Mouse (Mus musculus) kidney, embryonic 14.5 days (tissue): ENCODE measurements at regions not wholly inside any gene's neighbourhood (a gene's known extent, or its start where the extent isn't known, plus 50 kb on each side); places are given as distances from the start of the nearest gene placed in this dataset.
A peak's percentile ranks its signal among the peaks of the same experiment; 100 is the strongest.

Experiments
- ATAC-seq: fragments of 200-750 bp; cut with Nextera tagmentation; 2 replicates; pipeline ENCODE4 v1.8.0; 2017; ENCODE audit warnings: moderate number of reproducible peaks, mild to moderate bottlenecking, moderate TSS enrichment, moderate library complexity; ENCODE audit not compliant: low FRiP score, low TSS enrichment
- H3K27ac ChIP-seq: fragments of 300-500 bp; sonication (generic); 2 replicates; pipeline ENCODE4 v1.5.1; 2014; ENCODE audit warnings: low read depth, mild to moderate bottlenecking, low read length, moderate library complexity, mixed read lengths
- H3K27me3 ChIP-seq: fragments of 300-500 bp; sonication (generic); 2 replicates; pipeline ENCODE4 v1.6.1; 2014; ENCODE audit warnings: mild to moderate bottlenecking, low read length; ENCODE audit not compliant: control insufficient read depth, insufficient read depth
- H3K36me3 ChIP-seq: fragments of 300-500 bp; sonication (generic); 2 replicates; pipeline ENCODE4 v1.6.1; 2014; ENCODE audit warnings: low read length, mixed read lengths; ENCODE audit not compliant: control insufficient read depth, insufficient read depth
- H3K4me1 ChIP-seq: fragments of 300-500 bp; sonication (generic); 2 replicates; pipeline ENCODE4 v1.6.1; 2014; ENCODE audit warnings: low read length, mixed read lengths; ENCODE audit not compliant: control insufficient read depth, insufficient read depth
- H3K4me2 ChIP-seq: fragments of 300-500 bp; sonication (generic); replicated peaks from 2 replicates; pipeline ENCODE4 v1.6.1; 2014; ENCODE audit warnings: low read depth, mild to moderate bottlenecking, low read length
- H3K4me3 ChIP-seq: fragments of 300-500 bp; sonication (generic); 2 replicates; pipeline ENCODE4 v1.5.1; 2014; ENCODE audit warnings: mild to moderate bottlenecking, low read length
- H3K9ac ChIP-seq: fragments of 300-500 bp; sonication (generic); 2 replicates; pipeline ENCODE4 v1.6.1; 2014; ENCODE audit warnings: low read depth, mild to moderate bottlenecking, low read length, moderate library complexity
- H3K9me3 ChIP-seq: fragments of 300-500 bp; sonication (generic); 2 replicates; pipeline ENCODE4 v1.6.1; 2016; ENCODE audit warnings: low read length; ENCODE audit not compliant: control insufficient read depth
- WGBS: fragments of 180-500 bp; shearing (Covaris S2); extraction: QIAGEN DNeasy Blood & Tissue Kit; methylation state at CpG from one replicate; pipeline ENCODE4 v1.1.7; 2014; 5-methylcytosine and 5-hydroxymethylcytosine counted together

GRCm38 (mm10) chr10:123997260-123997659 lies 733.5 kb downstream of the Fam19a2 start:
- H3K4me3 ChIP-seq, result no peak overlapping the region
- H3K27me3 ChIP-seq, result no peaks in the 10 kb centered on the region
- H3K9me3 ChIP-seq, result no peaks in the 10 kb centered on the region
- no peaks in the 10 kb centered on the region for H3K4me1 ChIP-seq
- no peak for ATAC-seq
- WGBS, result 80% methylated on average over 5 of the region's 5 CpGs
- H3K9ac ChIP-seq, result no peak overlapping the region
- H3K27ac ChIP-seq, result no peak overlapping the region
- H3K4me2 ChIP-seq, result no peak overlapping the region
- no peaks in the 10 kb centered on the region for H3K36me3 ChIP-seq

GRCm38 (mm10) chr10:123998959-123999358 lies 735.2 kb downstream of the Fam19a2 start:
- Histone ChIP-seq H3K4me2 (no peak overlapping the region), H3K4me1 (no peaks in the 10 kb centered on the region), H3K27me3 (no peaks in the 10 kb centered on the region), H3K9me3 (no peaks in the 10 kb centered on the region), H3K27ac (no peak overlapping the region), H3K4me3 (no peak overlapping the region), H3K9ac (no peak overlapping the region), H3K36me3 (no peaks in the 10 kb centered on the region)
- ATAC-seq, result no peak
- 80% methylated on average over 1 of the region's 1 CpGs for WGBS

- 80% methylated on average over 4 of the region's 4 CpGs for WGBS
- Histone ChIP-seq H3K36me3 (no peaks in the 10 kb centered on the region), H3K9ac (no peak overlapping the region), H3K4me1 (no peaks in the 10 kb centered on the region), H3K27me3 (no peaks in the 10 kb centered on the region), H3K9me3 (no peaks in the 10 kb centered on the region), H3K4me2 (no peak overlapping the region), H3K4me3 (no peak overlapping the region), H3K27ac (no peak overlapping the region)
- no peak for ATAC-seq
Measured at GRCm38 (mm10) chr10:124045031-124045430, 781.2 kb downstream of the Fam19a2 start.

GRCm38 (mm10) chr10:124045791-124046190 lies 782.0 kb downstream of the Fam19a2 start:
- H3K9me3 ChIP-seq, result no peaks in the 10 kb centered on the region
- no peaks in the 10 kb centered on the region for H3K36me3 ChIP-seq
- no peaks in the 10 kb centered on the region for H3K27me3 ChIP-seq
- H3K4me1 ChIP-seq, result no peaks in the 10 kb centered on the region
- no peak overlapping the region for H3K27ac ChIP-seq
- H3K9ac ChIP-seq, result no peak overlapping the region
- no peak for ATAC-seq
- WGBS, result 87% methylated on average over 2 of the region's 2 CpGs
- no peak overlapping the region for H3K4me3 ChIP-seq
- no peak overlapping the region for H3K4me2 ChIP-seq

GRCm38 (mm10) chr10:124082756-124083155 lies 819.0 kb downstream of the Fam19a2 start:
- no peak for ATAC-seq
- Histone ChIP-seq H3K4me3 (no peak overlapping the region), H3K9me3 (no peaks in the 10 kb centered on the region), H3K36me3 (no peaks in the 10 kb centered on the region), H3K27ac (no peak overlapping the region), H3K4me1 (no peaks in the 10 kb centered on the region), H3K4me2 (no peak overlapping the region), H3K9ac (no peak overlapping the region), H3K27me3 (no peaks in the 10 kb centered on the region)
- 60% methylated on average over 3 of the region's 3 CpGs for WGBS

- Histone ChIP-seq H3K4me1 (no peaks in the 10 kb centered on the region), H3K4me2 (no peak overlapping the region), H3K27me3 (no peaks in the 10 kb centered on the region), H3K9ac (no peak overlapping the region), H3K4me3 (no peak overlapping the region), H3K36me3 (no peaks in the 10 kb centered on the region), H3K27ac (no peak overlapping the region), H3K9me3 (no peaks in the 10 kb centered on the region)
- WGBS, result 85% methylated on average over 10 of the region's 10 CpGs
- no peak for ATAC-seq
Measured at GRCm38 (mm10) chr10:124090547-124090946, 826.8 kb downstream of the Fam19a2 start.

- Histone ChIP-seq H3K4me2 (no peak overlapping the region), H3K4me1 (no peaks in the 10 kb centered on the region), H3K27me3 (no peaks in the 10 kb centered on the region), H3K27ac (no peak overlapping the region), H3K9me3 (no peaks in the 10 kb centered on the region), H3K9ac (no peak overlapping the region), H3K4me3 (no peak overlapping the region), H3K36me3 (no peaks in the 10 kb centered on the region)
- WGBS, result 83% methylated on average over 7 of the region's 7 CpGs
- ATAC-seq, result no peak
Measured at GRCm38 (mm10) chr10:124091364-124091763, 827.6 kb downstream of the Fam19a2 start.

GRCm38 (mm10) chr10:124119585-124119984 lies 855.8 kb downstream of the Fam19a2 start:
- H3K4me3 ChIP-seq, result no peak overlapping the region
- no peak overlapping the region for H3K4me2 ChIP-seq
- H3K9ac ChIP-seq, result no peak overlapping the region
- no peak for ATAC-seq
- H3K9me3 ChIP-seq, result no peaks in the 10 kb centered on the region
- H3K27ac ChIP-seq, result no peak overlapping the region
- H3K36me3 ChIP-seq, result no peaks in the 10 kb centered on the region
- no peaks in the 10 kb centered on the region for H3K27me3 ChIP-seq
- no peaks in the 10 kb centered on the region for H3K4me1 ChIP-seq

- H3K36me3 ChIP-seq, result no peaks in the 10 kb centered on the region
- no peaks in the 10 kb centered on the region for H3K4me1 ChIP-seq
- no peak overlapping the region for H3K9ac ChIP-seq
- H3K27ac ChIP-seq, result no peak overlapping the region
- H3K27me3 ChIP-seq, result no peaks in the 10 kb centered on the region
- H3K4me2 ChIP-seq, result no peak overlapping the region
- no peaks in the 10 kb centered on the region for H3K9me3 ChIP-seq
- 0 out of 2 replicates have a peak, but pooled peaks have one; percentile 55 for ATAC-seq
- H3K4me3 ChIP-seq, result no peak overlapping the region
- 78% methylated on average over 2 of the region's 2 CpGs for WGBS
Measured at GRCm38 (mm10) chr10:124138456-124138855, 874.7 kb downstream of the Fam19a2 start.

- Histone ChIP-seq H3K27ac (no peak overlapping the region), H3K4me3 (no peak overlapping the region), H3K4me1 (no peaks in the 10 kb centered on the region), H3K4me2 (no peak overlapping the region), H3K27me3 (no peaks in the 10 kb centered on the region), H3K36me3 (no peaks in the 10 kb centered on the region), H3K9ac (no peak overlapping the region), H3K9me3 (no peaks in the 10 kb centered on the region)
- no peak for ATAC-seq
- 78% methylated on average over 1 of the region's 1 CpGs for WGBS
Measured at GRCm38 (mm10) chr10:124142336-124142735, 878.5 kb downstream of the Fam19a2 start.
